Mouse (Mus musculus): Measurements from ENCODE around the gene Bckdk.
"Not testable (repeated sequence)": the region's sequence is repeated elsewhere in the genome, so short reads cannot be mapped to it uniquely, and the experiment has no call there.

Bckdk gene

DNA sequence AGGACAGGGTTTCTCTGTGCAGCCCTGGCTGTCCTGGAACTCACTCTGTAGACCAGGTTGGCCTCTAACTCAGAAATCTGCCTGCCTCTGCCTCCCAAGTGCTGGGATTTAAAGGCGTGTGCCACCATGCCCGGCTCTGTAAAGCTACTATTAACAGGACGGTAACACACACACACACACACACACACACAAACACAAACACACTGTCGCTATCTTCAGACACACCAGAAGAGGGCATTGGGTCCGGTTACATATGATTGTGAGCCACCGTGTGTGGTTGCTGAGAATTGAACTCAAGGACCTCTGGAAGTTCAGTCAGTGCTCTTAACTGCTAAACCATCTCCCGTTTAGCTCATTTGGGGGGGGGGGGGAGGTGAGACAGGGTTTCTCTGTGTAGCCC is 8.0 kb upstream of the Bckdk start:
- in situ Hi-C loops (cut with MboI, MseI): not testable (repeated sequence)

DNA sequence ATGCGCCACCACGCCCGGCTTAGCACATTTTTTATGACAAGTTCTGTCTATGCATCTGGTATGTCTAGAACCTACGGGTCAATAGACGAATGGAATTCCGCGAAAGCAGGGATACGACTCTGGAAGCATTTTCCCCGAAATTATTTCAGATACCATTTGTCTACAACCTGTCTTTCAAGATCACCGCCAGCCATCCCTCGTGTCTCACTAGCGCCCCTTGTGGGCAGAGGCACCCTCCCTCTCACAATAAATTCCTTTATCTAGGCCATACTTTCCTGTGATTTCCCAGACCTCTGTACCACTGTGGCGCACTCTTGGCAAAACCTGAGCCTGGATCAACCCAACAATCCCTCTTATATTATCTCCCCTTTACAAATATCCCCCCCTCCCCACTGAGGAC is 7.5 kb upstream of the Bckdk start:
- in situ Hi-C loops (cut with MboI, MseI): no loop called here

- in situ Hi-C loops (cut with MboI, MseI): no loop called here
These were observed 6.3 kb upstream of the Bckdk start for GRCm38 (mm10) chr7:127897542-127897941.

DNA sequence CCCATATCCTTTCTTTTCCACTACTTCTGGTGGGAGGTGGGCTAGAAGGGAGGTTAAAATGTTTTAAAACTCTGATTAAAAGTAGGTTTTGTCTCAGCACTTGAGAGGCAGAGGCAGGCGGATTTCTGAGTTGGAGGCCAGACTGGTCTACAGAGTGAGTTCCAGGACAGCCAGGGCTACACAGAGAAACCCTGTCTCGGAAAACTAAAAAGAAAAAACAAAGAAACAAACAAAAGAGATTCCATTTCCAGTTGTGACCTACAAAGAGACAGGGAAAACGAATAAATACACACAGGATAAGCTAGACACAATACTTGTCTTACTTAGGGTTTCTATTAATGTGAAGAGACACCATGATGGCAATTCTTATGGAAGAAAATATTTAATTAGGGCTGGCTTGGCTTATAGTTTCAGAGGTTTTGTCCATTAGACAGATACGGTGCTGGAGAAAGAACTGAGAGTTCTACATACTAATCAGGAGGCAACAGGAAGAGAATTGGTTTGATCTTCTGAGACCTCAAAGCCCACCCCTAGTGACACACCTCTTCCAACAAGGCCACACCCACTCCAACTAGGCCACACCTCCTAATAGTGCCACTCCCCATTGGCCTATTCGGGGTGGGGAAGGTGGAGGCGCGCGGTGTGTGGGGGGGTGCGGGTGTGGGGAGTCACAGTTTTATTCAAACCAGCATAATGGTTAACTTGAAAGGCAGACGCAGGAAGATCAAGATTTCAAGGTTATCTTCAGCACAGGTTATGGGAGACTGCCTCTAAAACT is 5.5 kb upstream of the Bckdk start:
- in situ Hi-C loops (cut with MboI, MseI): no loop called here

DNA sequence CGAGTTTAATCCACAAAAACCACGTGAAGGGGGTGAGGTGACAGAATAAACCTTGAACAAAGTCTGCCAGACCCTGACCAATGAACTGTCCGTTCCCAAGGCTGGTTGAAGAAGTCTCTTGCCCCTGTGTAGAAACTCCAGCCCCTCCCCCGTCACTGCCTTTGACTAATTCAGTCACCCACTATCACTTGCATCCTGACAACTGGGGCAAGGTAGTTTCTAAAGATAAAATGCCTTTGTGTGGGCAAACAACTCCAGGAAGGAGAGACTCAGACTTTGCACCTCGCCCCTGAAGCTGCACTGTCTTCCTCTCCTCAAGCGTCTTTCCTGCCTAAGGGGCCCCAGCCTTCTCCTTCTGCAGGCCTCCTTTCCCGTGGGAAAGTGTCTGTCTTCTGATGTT is 3.9 kb upstream of the Bckdk start:
- in situ Hi-C loops (cut with MboI, MseI): no loop called here

- in situ Hi-C loops (cut with MboI, MseI): no loop called here
These were observed 2.1 kb upstream of the Bckdk start for GRCm38 (mm10) chr7:127901772-127902171.

DNA sequence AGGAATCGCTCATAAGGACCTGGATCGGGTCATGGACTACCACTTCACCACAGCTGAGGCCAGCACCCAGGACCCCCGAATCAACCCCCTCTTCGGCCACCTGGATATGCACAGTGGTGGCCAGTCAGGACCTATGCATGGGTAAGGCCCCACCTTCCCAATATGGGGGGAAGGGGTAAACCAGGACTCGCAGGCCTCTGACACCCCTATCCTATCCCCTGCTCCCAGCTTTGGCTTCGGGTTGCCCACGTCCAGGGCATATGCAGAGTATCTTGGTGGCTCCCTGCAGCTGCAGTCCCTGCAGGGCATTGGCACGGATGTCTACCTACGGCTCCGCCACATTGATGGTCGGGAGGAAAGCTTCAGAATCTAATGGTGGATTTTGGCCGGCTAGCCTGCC is 4.1 kb downstream of the Bckdk start:
- in situ Hi-C loops (cut with MboI, MseI): no loop called here

GRCm38 (mm10) chr7:127908656-127909055 is 4.8 kb downstream of the Bckdk start:
- in situ Hi-C loops (cut with MboI, MseI): no loop called here

GRCm38 (mm10) chr7:127912190-127912871 is 8.4 kb downstream of the Bckdk start, which contains the start of gene Kat8:
Gene Kat8, plus strand, starts transcription at chr7:127912516.
- in situ Hi-C loops (cut with MboI, MseI): no loop called here

GRCm38 (mm10) chr7:127912938-127913337 is 9.1 kb downstream of the Bckdk start:
- in situ Hi-C loops (cut with MboI, MseI): no loop called here

GRCm38 (mm10) chr7:127915293-127915692 is 11.4 kb downstream of the Bckdk start:
- in situ Hi-C loops (cut with MboI, MseI): no loop called here

DNA sequence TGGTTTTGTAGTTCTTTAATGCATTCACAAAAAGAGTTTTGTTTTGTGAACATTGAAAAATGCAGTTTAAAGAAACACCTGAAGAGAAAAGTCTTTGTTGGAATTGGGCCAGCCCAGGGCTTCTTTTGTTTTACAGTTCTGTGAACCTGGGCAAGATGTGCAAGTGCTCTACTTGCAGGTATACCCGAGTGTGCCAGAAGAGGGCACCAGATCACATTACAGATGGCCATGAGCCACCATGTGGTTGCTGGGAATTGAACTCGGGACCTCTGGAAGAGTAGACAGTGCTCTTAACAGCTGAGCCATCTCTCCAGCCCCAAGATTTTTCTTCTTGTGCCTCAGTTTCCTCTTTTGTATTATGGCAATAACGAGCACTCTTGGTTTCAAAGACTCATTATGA is 14.3 kb downstream of the Bckdk start:
- in situ Hi-C loops (cut with MboI, MseI): no loop called here

- in situ Hi-C loops (cut with MboI, MseI): no loop called here
These were observed 15.4 kb downstream of the Bckdk start for GRCm38 (mm10) chr7:127919290-127919689.

- in situ Hi-C loops (cut with MboI, MseI): no loop called here
These were observed 17.6 kb downstream of the Bckdk start for GRCm38 (mm10) chr7:127921516-127921915.

DNA sequence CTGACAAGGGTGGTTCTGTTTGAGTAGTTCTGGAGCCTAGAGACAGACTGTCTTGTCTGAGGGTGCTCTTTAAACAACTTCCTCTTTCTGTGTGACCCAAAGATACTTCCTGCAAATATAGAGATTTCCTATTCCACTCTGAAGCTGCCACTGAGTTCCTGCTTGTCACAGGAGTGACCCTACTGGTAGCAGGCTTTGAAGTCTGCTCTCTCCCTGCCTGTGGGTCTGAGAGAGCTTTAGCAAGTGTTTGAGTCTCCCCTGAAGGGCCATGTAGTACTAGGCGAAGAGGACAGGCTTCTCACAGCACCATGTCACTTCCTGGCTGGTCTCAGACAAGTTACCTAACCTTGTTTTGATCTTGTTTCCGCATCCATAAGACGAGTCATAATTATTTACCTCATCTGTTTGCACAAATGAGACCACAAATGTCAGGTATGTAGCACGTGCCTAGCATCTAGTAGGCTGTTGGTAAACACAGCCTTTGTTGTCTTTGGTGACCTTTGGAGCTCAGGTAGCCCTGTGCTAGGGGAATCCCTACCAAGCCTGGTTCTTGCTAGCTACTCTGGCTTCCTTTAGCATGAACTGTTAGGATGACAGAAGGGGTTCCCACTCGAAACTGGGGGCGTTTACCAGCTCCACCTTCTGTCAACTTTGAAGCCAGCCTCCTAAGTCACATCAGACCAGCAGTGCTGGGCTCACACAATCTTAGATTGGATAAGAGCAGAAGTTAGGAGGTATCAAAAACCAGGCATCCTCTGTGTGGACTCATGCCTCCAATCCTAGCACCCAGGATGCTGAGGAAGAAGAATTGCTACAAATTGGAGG is 18.8 kb downstream of the Bckdk start:
- in situ Hi-C loops (cut with MboI, MseI): no loop called here

GRCm38 (mm10) chr7:127923714-127924113 is 19.8 kb downstream of the Bckdk start:
- in situ Hi-C loops (cut with MboI, MseI): no loop called here

- in situ Hi-C loops (cut with MboI, MseI): no loop called here
These were observed 21.4 kb downstream of the Bckdk start for GRCm38 (mm10) chr7:127925252-127925651.

GRCm38 (mm10) chr7:127926066-127926465 is 22.2 kb downstream of the Bckdk start:
- in situ Hi-C loops (cut with MboI, MseI): no loop called here

DNA sequence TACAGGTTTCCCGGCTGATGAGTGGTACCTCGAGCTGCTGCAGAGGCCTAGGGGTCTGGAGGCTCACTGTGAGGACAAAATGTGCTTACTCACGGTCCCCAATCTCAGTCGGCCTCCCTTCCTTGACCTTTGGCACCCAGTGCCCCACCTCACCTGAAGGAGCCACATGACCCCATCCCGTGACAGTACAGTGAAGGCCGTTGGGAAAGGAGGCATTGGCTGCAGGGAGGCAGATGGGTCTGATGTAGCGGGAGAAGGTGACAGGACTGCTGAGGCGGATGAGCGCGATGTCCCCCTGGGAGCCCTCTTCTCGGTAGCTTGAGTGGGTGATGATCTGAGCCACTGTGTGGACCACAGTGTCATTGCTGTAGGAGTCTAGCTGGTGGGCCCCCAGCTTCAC is 23.0 kb downstream of the Bckdk start:
- in situ Hi-C loops (cut with MboI, MseI): no loop called here

- in situ Hi-C loops (cut with MboI, MseI): no loop called here
These were observed 23.8 kb downstream of the Bckdk start for GRCm38 (mm10) chr7:127927726-127928125.

- in situ Hi-C loops (cut with MboI, MseI): no loop called here
These were observed 24.7 kb downstream of the Bckdk start for GRCm38 (mm10) chr7:127928596-127928995.

- in situ Hi-C loops (cut with MboI, MseI): no loop called here
These were observed 26.0 kb downstream of the Bckdk start, which contains the start of gene Prss8 for GRCm38 (mm10) chr7:127929923-127930322. Gene Prss8, minus strand, starts transcription at chr7:127930104.

Data from regulatory T cell (primary cell).